Mouse (Mus musculus): ENCODE measurements around the gene Osbpl11. TPM values are rescaled to one million over a fixed set of nuclear protein-coding genes. Genes with fewer than 3 reads are reported as not detected.
"Not testable (repeated sequence)": the region's sequence is repeated elsewhere in the genome, so short reads cannot be mapped to it uniquely, and the experiment has no call there.

Gene Osbpl11
- polyA plus RNA-seq, 1 experiment: 0.09 TPM

DNA sequence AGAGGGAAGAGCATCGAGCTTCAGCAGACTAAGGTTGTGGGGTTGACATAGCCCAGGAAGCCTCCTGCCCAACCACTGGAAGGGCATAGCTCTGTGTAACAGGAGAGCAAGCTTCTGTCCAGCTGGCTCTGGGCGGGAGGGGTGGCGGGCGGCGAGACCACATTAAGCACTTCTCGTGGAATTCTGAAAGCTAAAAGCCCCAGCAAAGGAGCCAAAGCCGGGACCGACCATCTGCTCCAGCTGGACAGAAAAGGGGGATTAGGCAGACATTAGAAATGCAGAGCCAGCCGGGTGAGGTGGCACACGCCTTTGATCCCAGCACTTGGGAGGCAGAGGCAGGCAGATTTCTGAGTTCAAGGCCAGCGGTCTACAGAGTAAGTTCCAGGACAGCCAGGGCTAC, 26.9 kb upstream of the Osbpl11 start:
- H3K4me3 ChIP-seq (replicated peaks): no peak overlapping the region
- H3K9me3 ChIP-seq (ENCODE audit: control insufficient read depth, low read length): no peaks in the 10 kb centered on the region
- no peak for TF ChIP-seq GATA1 (IDR thresholded peaks at IDR 0.05; ENCODE audit: low read length)
- no peak for TF ChIP-seq TAL1 (IDR thresholded peaks at IDR 0.05; ENCODE audit: low read length)
- H3K36me3 ChIP-seq (ENCODE audit: control insufficient read depth): no peaks in the 10 kb centered on the region
- H3K27me3 ChIP-seq (ENCODE audit: control insufficient read depth): no peaks in the 10 kb centered on the region
- no peaks in the 10 kb centered on the region for H3K4me1 ChIP-seq (ENCODE audit: control insufficient read depth)

GRCm38 (mm10) chr16:33158590-33159071, 26.2 kb upstream of the Osbpl11 start:
- Histone ChIP-seq H3K9me3 (ENCODE audit: control insufficient read depth, low read length) (no peaks in the 10 kb centered on the region), H3K4me1 (ENCODE audit: control insufficient read depth) (no peaks in the 10 kb centered on the region), H3K36me3 (ENCODE audit: control insufficient read depth) (no peaks in the 10 kb centered on the region), H3K27me3 (ENCODE audit: control insufficient read depth) (no peaks in the 10 kb centered on the region), H3K4me3 (replicated peaks) (no peak overlapping the region)
- no peak for TF ChIP-seq TAL1 (IDR thresholded peaks at IDR 0.05; ENCODE audit: low read length)
- no peak for TF ChIP-seq GATA1 (IDR thresholded peaks at IDR 0.05; ENCODE audit: low read length)

GRCm38 (mm10) chr16:33159363-33159762, 25.5 kb upstream of the Osbpl11 start:
- H3K4me3 ChIP-seq (replicated peaks): no peak overlapping the region
- TF ChIP-seq GATA1 (IDR thresholded peaks at IDR 0.05; ENCODE audit: low read length): no peak
- TF ChIP-seq TAL1 (IDR thresholded peaks at IDR 0.05; ENCODE audit: low read length): no peak
- H3K4me1 ChIP-seq (ENCODE audit: control insufficient read depth): no peaks in the 10 kb centered on the region
- no peaks in the 10 kb centered on the region for H3K27me3 ChIP-seq (ENCODE audit: control insufficient read depth)
- H3K36me3 ChIP-seq (ENCODE audit: control insufficient read depth): no peaks in the 10 kb centered on the region
- H3K9me3 ChIP-seq (ENCODE audit: control insufficient read depth, low read length): no peaks in the 10 kb centered on the region

GRCm38 (mm10) chr16:33163330-33164090, 21.4 kb upstream of the Osbpl11 start:
- no peaks in the 10 kb centered on the region for H3K27me3 ChIP-seq (ENCODE audit: control insufficient read depth)
- H3K9me3 ChIP-seq (ENCODE audit: control insufficient read depth, low read length): no peaks in the 10 kb centered on the region
- no peaks in the 10 kb centered on the region for H3K36me3 ChIP-seq (ENCODE audit: control insufficient read depth)
- no peak for TF ChIP-seq TAL1 (IDR thresholded peaks at IDR 0.05; ENCODE audit: low read length)
- H3K4me1 ChIP-seq (ENCODE audit: control insufficient read depth): no peaks in the 10 kb centered on the region
- no peak overlapping the region for H3K4me3 ChIP-seq (replicated peaks)

DNA sequence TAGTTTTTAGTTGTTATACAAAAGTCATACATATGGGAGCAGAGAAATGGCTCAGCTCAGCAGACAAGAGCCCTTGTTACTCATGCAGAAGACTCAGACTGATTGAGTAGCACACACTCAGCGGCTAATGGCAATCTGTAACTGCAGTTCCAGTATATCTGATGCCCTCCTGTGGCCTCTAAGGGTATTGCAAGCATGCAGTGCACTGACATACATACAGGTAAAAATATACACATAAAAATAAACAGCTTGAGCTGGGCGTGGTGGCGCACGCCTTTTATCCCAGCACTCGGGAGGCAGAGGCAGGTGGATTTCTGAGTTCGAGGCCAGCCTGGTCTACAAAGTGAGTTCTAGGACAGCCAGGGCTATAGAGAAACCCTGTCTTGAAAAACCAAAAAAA, 18.6 kb upstream of the Osbpl11 start:
- not testable (repeated sequence) for H3K4me1 ChIP-seq (ENCODE audit: control insufficient read depth); H3K9me3 ChIP-seq (ENCODE audit: control insufficient read depth, low read length); H3K36me3 ChIP-seq (ENCODE audit: control insufficient read depth); H3K27me3 ChIP-seq (ENCODE audit: control insufficient read depth); H3K4me3 ChIP-seq (replicated peaks)

GRCm38 (mm10) chr16:33167537-33167936, 17.3 kb upstream of the Osbpl11 start:
- Histone ChIP-seq H3K27me3 (ENCODE audit: control insufficient read depth) (no peaks in the 10 kb centered on the region), H3K4me1 (ENCODE audit: control insufficient read depth) (no peaks in the 10 kb centered on the region), H3K4me3 (replicated peaks) (no peak overlapping the region), H3K9me3 (ENCODE audit: control insufficient read depth, low read length) (no peaks in the 10 kb centered on the region), H3K36me3 (ENCODE audit: control insufficient read depth) (no peaks in the 10 kb centered on the region)
- TF ChIP-seq TAL1 (IDR thresholded peaks at IDR 0.05; ENCODE audit: low read length): no peak

- no peak overlapping the region for H3K4me3 ChIP-seq (replicated peaks)
- no peaks in the 10 kb centered on the region for H3K9me3 ChIP-seq (ENCODE audit: control insufficient read depth, low read length)
- no peaks in the 10 kb centered on the region for H3K36me3 ChIP-seq (ENCODE audit: control insufficient read depth)
- H3K4me1 ChIP-seq (ENCODE audit: control insufficient read depth): no peaks in the 10 kb centered on the region
- TF ChIP-seq GATA1 (IDR thresholded peaks at IDR 0.05; ENCODE audit: low read length): no peak
- TF ChIP-seq TAL1 (IDR thresholded peaks at IDR 0.05; ENCODE audit: low read length): no peak
- no peaks in the 10 kb centered on the region for H3K27me3 ChIP-seq (ENCODE audit: control insufficient read depth)
Observed at GRCm38 (mm10) chr16:33169471-33170034, 15.3 kb upstream of the Osbpl11 start.

DNA sequence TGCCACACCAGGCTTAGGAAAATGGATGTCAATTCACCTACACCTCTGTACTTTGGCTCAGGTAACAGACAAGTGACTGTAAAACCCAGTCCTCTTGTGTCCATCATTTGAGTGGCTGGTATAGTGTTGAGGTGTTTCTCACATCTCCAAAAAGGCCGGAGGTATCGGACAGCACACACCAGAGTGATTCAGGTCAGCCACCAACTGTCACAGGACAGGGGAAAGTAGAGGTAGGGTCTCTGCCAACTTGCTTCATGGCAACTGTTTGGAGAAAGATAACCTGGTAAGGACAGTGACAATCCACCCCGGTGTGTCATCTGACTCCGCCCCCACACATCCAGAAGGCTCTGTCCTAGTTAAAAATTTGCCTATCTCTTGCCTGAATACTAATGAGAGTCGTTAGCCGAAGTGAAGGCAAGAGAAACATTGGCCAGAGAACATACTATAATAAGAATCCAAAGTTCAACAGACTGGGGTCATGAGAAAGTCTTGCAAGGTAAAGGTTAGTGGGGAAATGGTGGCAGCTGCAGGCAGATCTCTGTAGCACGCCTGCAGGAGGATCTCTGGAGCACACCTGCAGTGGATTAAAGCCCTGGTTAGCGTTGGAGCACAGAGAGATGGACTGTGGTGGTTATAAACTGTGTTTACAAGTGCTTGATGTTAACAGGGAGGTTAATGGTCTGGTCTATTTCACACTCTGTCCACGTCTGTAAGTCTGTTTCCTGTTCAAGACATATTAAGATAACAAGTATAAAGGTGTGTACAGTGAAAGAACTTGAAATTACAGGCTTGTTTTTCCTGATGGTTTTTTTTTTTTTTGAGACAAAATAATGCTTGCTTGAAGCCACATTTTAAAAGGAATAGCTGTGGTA, 13.9 kb upstream of the Osbpl11 start:
- H3K9me3 ChIP-seq (ENCODE audit: control insufficient read depth, low read length): peaks cover 2% of the 10 kb centered on the region; the same call in 1 of the 2 replicates
- no peak for TF ChIP-seq TAL1 (IDR thresholded peaks at IDR 0.05; ENCODE audit: low read length)
- no peak for TF ChIP-seq GATA1 (IDR thresholded peaks at IDR 0.05; ENCODE audit: low read length)

DNA sequence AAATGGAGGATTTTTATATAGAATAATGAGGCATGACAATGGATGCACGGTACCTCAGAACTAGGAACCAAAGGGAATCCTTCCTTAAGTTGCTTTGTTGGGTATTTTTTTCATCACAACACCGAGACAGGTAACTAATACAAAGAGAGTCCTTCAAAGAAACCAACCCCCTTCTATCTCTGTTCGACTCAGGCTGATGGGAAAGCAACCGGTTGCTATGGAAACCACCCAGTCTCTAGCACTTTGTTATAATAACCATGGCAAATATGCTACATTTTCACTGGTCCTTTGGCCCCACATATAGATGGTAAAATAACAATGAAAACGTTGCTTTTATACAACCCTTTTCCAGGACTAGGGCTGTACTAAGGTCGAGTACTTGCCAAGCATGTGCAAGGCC, 13.1 kb upstream of the Osbpl11 start:
- no peaks in the 10 kb centered on the region for H3K36me3 ChIP-seq (ENCODE audit: control insufficient read depth)
- TF ChIP-seq GATA1 (IDR thresholded peaks at IDR 0.05; ENCODE audit: low read length) (no peak), TAL1 (IDR thresholded peaks at IDR 0.05; ENCODE audit: low read length) (no peak)
- H3K4me1 ChIP-seq (ENCODE audit: control insufficient read depth): no peaks in the 10 kb centered on the region
- peaks cover 2% of the 10 kb centered on the region; the same call in 1 of the 2 replicates for H3K9me3 ChIP-seq (ENCODE audit: control insufficient read depth, low read length)
- no peak overlapping the region for H3K4me3 ChIP-seq (replicated peaks)
- no peaks in the 10 kb centered on the region for H3K27me3 ChIP-seq (ENCODE audit: control insufficient read depth)

More for the DNA sequence above, 13.9 kb upstream of the Osbpl11 start:
- Histone ChIP-seq H3K36me3 (ENCODE audit: control insufficient read depth) (no peaks in the 10 kb centered on the region), H3K4me1 (ENCODE audit: control insufficient read depth) (no peaks in the 10 kb centered on the region), H3K27me3 (ENCODE audit: control insufficient read depth) (no peaks in the 10 kb centered on the region), H3K4me3 (replicated peaks) (no peak overlapping the region)
